Mouse (Mus musculus) heart, postnatal 0 days (tissue): ENCODE measurements around the gene Eif4e1b.

Experiments
- CTCF ChIP-seq: IDR thresholded peaks from 2 replicates; pipeline ENCODE4 v1.5.1; 2016; ENCODE audit warnings: antibody characterized with exemption, control low read depth, low read depth
- EP300 ChIP-seq: IDR thresholded peaks from 2 replicates; pipeline ENCODE4 v1.6.1; 2016; ENCODE audit warnings: antibody characterized with exemption, low read depth

DNA sequence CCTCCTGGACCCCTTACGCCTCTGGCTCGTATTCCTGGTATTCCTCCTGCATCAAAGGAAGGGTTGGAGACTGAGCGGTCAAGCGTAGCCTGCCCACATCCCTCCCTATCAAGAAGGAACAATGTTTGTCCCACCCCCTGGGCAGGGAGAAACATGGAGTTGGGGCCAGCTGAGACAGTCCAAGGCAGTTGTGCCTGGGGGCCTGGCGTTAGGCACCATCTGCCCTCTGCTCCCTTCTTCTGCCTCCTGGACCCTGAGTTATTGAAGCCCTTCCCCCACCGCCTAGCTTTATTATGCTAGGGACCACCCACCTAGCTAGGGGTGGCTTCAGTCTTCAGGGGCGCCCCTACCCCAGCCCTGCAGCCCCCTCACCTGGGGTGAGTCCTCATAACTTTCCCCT is 24.3 kb upstream of the Eif4e1b start:
- TF ChIP-seq CTCF = no peak
- TF ChIP-seq EP300 = no peak
